Mouse (Mus musculus): ENCODE data around the gene Fam213a.

Fam213a gene

GRCm38 (mm10) chr14:41004201-41005141 is 9.1 kb downstream of the Fam213a start:
- no peak for DNase-seq

- DNase-seq: no peak
Observed at GRCm38 (mm10) chr14:41001576-41001975, 12.0 kb downstream of the Fam213a start.

GRCm38 (mm10) chr14:41000801-41001200 is 12.8 kb downstream of the Fam213a start:
- no peak for DNase-seq

GRCm38 (mm10) chr14:40999904-41000645 is 13.5 kb downstream of the Fam213a start:
- no peak for DNase-seq

- DNase-seq: no peak
Observed at GRCm38 (mm10) chr14:40996171-40996570, 17.4 kb downstream of the Fam213a start.

GRCm38 (mm10) chr14:40992464-40992863 is 21.1 kb downstream of the Fam213a start:
- DNase-seq: no peak

- no peak for DNase-seq
Observed at GRCm38 (mm10) chr14:40988780-40989179, 24.8 kb downstream of the Fam213a start.

- DNase-seq: no peak
Observed at GRCm38 (mm10) chr14:40987184-40987583, 26.4 kb downstream of the Fam213a start.

GRCm38 (mm10) chr14:40985635-40986034 is 28.0 kb downstream of the Fam213a start:
- DNase-seq: no peak

GRCm38 (mm10) chr14:40979723-40980122 is 33.9 kb downstream of the Fam213a start:
- no peak for DNase-seq

- DNase-seq: no peak
Observed at GRCm38 (mm10) chr14:40979002-40979401, 34.6 kb downstream of the Fam213a start.

GRCm38 (mm10) chr14:40975127-40975721 is 38.4 kb downstream of the Fam213a start:
- peak; percentile 75 for DNase-seq

- DNase-seq: no peak
Observed at GRCm38 (mm10) chr14:40968051-40968450, 45.5 kb downstream of the Fam213a start.

GRCm38 (mm10) chr14:40967598-40967900 is 46.0 kb downstream of the Fam213a start:
- no peak for DNase-seq

GRCm38 (mm10) chr14:40966862-40967597 is 46.6 kb downstream of the Fam213a start:
- peak; percentile 95 for DNase-seq

- DNase-seq: peak; percentile 74
Observed at GRCm38 (mm10) chr14:40966392-40966861, 47.2 kb downstream of the Fam213a start, which contains the start of gene Tspan14. Gene Tspan14, minus strand, starts transcription at chr14:40966807.

GRCm38 (mm10) chr14:40965507-40966356 is 47.9 kb downstream of the Fam213a start:
- DNase-seq: no peak

GRCm38 (mm10) chr14:40964881-40965280 is 48.7 kb downstream of the Fam213a start:
- no peak for DNase-seq

GRCm38 (mm10) chr14:40964214-40964610 is 49.4 kb downstream of the Fam213a start:
- DNase-seq: no peak

GRCm38 (mm10) chr14:40963501-40964213 is 49.9 kb downstream of the Fam213a start:
- no peak for DNase-seq

Data from thymus, postnatal 25 days (tissue).